Mouse (Mus musculus) ES-CJ7 (cell line): ENCODE measurements around the gene Mfsd2b.
A peak's percentile ranks its signal among the peaks of the same experiment; 100 is the strongest.

Experiments
- DNase-seq: peaks from one replicate; pipeline ENCODE4 v3.0.0; 2011; ENCODE audit warnings: low read depth, low spot score

Gene Mfsd2b

DNA sequence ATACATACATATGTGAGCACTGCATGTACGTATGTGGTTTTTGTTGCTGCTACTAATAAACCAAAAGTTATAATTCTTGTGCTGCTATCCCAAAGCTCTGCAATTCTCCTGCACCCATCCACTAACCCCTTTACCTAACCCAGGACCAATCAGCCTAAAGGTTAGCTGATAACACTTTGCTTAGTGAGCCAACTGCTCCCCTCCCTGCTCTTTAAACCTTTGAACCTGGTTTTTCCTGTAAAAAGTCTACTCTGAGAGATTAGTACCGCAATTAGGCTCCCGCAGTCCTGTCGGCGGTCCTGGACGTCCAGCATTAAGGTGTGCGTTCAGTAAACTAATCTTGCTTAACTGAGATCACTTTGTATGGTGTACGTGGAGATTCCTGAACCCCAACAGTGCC, 1.5 kb upstream of the Mfsd2b start:
- no peak for DNase-seq

DNA sequence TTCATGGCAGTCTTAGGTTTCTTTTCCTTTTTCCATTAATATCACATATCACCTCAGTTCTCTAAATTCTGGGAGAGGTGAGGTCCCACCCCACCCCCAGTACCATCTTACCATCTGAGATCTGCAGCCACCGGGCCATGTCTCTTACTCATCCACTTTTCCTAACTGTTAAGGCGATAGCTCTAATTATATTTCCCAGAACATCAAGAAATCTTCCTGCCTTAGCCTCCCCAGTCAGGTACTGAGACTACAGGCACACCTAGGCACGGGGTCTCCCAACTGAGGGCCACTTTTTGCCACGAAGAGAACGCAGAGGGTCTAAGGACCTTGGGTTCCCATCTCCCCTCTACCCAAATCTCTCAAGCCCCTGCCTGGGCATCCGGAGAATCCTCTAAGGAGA, 628 bp downstream of the Mfsd2b start:
- DNase-seq = no peak

GRCm38 (mm10) chr12:4872983-4873477, 1.1 kb downstream of the Mfsd2b start:
- DNase-seq = no peak

- no peak for DNase-seq
Measured at GRCm38 (mm10) chr12:4872273-4872672, 1.9 kb downstream of the Mfsd2b start.

GRCm38 (mm10) chr12:4871260-4871659, 2.9 kb downstream of the Mfsd2b start:
- no peak for DNase-seq

- DNase-seq = no peak
Measured at GRCm38 (mm10) chr12:4868924-4869323, 5.2 kb downstream of the Mfsd2b start.

GRCm38 (mm10) chr12:4864338-4864690, 9.8 kb downstream of the Mfsd2b start:
- no peak for DNase-seq

GRCm38 (mm10) chr12:4863654-4864337, 10.4 kb downstream of the Mfsd2b start:
- no peak for DNase-seq

GRCm38 (mm10) chr12:4862672-4863071, 11.5 kb downstream of the Mfsd2b start:
- DNase-seq = peak; percentile 67

- no peak for DNase-seq
Measured at GRCm38 (mm10) chr12:4859241-4859914, 14.8 kb downstream of the Mfsd2b start.

GRCm38 (mm10) chr12:4856834-4857233, 17.3 kb downstream of the Mfsd2b start:
- DNase-seq = no peak

DNA sequence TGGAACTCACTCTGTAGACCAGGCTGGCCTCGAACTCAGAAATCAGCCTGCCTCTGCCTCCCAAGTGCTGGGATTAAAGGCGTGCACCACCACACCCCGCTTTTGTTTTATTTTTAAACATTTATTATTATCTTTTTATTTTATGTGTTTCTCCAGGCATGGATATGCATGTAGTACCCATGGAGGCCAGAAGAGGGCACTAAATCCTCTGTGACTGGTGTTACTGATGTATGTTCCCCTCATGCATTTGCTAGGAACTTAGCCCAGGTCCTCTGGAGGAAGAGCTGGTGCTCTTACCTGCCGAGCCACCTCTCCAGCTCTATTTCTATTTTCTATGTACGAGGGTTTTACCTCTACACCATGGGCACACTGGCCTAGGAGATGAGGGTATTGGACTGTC, 18.0 kb downstream of the Mfsd2b start:
- DNase-seq = peak; percentile 76

- DNase-seq = peak; percentile 44
Measured at GRCm38 (mm10) chr12:4843741-4844140, 30.4 kb downstream of the Mfsd2b start.

DNA sequence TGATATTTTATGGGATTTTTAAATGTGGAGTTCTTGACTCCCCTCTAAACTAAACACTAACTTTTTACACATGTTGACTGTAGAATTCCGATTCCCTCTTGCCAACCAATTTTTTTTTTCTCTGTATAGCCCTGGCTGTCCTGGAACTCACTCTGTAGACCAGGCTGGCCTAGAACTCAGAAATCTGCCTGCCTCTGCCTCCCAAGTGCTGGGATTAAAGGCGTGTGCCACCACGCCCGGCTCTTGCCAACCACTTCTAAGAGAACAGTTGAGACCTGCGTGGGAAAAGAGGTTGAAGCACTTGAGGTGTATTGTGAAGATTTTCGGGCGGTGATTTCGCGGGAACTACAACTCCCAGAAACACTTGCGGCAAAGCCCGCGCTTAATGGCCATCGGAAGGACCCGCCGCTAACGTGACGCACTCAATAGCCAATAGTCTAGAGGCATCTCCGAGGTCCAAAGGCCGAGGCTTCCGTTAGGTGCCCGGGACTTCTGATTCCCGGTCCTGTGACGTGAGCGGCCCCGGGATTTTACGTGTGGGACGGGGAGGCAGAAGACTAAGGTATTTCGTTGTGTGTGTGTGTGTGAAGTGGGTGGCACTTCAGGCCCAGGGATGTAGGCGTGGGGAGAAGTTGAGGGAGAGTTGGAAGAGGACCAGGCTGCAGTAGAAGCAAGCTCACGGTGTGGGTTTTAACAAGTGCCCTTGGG, 31.1 kb downstream of the Mfsd2b start, which contains the start of gene Wdcp:
TSS of gene Wdcp (plus strand) at position 414 of the 708 bp plus-strand sequence.
- DNase-seq = peak; percentile 94

- DNase-seq = no peak
Measured at GRCm38 (mm10) chr12:4842456-4842855, 31.7 kb downstream of the Mfsd2b start.

DNA sequence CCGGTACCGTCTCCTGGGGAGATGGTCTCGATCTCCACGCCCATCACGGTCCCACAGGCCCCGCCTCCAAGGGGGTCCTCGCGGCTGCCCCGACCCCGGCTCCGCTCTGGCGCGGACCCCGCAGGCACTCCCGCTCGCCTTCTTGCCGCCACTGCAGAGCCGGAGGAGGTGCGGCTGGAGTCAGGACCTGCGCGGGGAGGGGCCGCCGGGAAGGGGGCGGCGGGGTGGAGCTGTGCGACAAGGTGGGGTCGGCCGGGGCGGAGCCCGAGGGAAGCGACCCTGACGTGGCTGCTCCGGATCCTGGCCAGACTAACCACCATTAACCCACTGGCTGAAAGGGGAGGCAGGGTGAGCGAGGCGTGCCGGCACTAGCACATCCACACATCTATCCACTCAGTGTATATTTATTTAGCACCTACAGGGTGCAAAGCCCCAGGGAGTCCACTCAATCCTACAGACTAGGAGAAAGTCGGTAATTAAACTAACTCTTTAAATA, 32.7 kb downstream of the Mfsd2b start, which contains the start of gene Fkbp1b:
TSS of gene Fkbp1b (minus strand) at position 200 of the 496 bp plus-strand sequence.
- peak; percentile 74 for DNase-seq

DNA sequence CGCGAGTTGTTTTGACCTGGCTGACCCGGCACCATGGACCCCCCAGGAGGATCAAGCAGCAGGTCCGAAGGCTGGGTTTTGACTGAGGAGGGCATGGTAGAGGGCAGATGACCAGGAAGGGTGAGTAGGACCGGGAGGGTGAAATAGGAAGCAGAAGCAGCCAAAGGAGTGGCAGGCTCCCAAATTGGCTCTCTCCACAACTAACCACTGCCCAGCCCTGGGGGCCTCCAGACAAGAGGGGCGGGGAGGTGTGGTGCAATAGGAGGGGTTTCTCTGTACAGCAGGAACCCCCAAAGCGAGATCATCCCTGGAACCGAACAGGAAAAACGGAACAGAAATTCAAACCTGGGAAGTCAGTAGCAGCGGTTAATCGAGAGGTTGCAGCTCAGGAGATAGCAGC, 33.4 kb downstream of the Mfsd2b start:
- DNase-seq = no peak

GRCm38 (mm10) chr12:4840010-4840409, 34.1 kb downstream of the Mfsd2b start:
- no peak for DNase-seq

GRCm38 (mm10) chr12:4836959-4837358, 37.2 kb downstream of the Mfsd2b start:
- DNase-seq = no peak

- DNase-seq = peak; percentile 38
Measured at GRCm38 (mm10) chr12:4827256-4827655, 46.9 kb downstream of the Mfsd2b start.

DNA sequence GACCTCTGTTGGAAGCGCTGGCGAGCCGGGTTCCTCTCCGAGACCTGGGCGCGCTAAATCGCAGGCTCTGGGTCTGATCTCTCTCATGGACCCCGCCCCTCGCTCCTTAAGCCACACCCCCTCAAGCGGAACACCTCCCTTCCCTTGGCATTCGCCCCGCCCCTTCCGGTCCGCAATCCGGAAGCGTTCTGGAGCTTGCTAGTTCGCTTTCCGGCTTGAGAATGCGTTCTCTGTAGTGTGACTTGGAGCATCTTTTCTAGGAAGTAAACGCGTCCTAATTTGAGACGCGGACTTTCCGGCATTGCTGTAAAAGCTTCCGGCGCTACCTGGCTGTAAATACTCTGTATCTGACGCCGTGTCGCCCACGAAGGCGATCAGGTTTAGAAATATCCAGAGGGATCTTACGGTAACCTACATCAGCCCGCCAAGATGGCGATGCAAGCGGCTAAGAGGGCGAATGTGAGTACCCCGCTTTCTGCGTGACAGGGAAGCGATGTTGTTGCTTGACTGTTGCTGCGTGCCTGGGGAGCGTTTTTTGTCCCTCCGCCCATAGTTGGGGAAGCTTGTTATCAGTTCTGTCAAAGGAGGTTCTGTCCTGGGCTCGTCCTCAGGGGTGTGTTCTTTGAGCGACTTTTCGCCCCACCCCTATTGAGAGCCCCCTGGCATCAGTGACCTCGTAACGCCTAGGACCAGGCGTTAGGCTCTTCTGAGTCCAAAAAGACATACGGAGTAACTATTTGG, 56.6 kb downstream of the Mfsd2b start, which contains the start of gene Sf3b6:
TSS of gene Sf3b6 (plus strand) at position 184 of the 741 bp plus-strand sequence.
- DNase-seq = peak; percentile 97
